Mouse (Mus musculus) urinary bladder, adult 2 months (tissue): ENCODE results near the gene Mcm2. TPM values are rescaled to one million over a fixed set of nuclear protein-coding genes. Genes with fewer than 3 reads are reported as not detected.

Source experiments
- DNase-seq: peaks from one replicate; pipeline ENCODE4 v3.0.0; 2022; ENCODE audit warnings: low spot score
- polyA plus RNA-seq: library from polyadenylated mRNA; depleted of rRNA; stranded (reverse); fragments of >200 nt; gene quantifications from 2 replicates; pipeline ENCODE4 v1.2.3, GENCODE M21; 2012; rRNA removed

Mcm2 gene
- polyA plus RNA-seq: 10.0 and 14.5 TPM in 2 replicates

DNA sequence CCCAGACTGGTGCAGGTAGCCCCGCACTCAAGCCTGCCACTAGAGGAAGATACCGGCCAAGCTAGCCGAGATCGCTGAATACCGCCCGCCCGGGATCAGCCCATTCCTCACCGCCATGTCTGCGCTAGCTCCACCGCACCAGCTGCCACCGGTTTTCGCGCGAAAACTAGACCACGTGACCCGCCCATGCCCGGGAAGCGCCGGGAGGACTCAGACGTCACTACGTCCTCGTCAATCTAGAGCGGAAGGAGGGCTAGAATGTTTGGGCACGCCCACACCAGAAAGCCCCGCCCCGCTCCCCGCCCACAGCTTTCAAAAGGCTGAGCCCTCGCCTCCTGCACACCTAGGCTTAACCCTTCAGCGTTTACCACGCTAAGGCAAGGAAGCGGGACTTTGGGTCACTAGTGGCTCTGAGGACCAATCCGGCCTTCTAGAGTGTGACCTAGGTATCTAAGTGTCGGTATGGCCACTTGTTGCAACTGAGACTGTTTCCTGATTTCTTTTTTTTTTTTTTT, at the start of gene Mcm2:
TSS of gene Mcm2 (minus strand) at position 247 of the 515 bp plus-strand sequence.
- DNase-seq: peak; percentile 76

DNA sequence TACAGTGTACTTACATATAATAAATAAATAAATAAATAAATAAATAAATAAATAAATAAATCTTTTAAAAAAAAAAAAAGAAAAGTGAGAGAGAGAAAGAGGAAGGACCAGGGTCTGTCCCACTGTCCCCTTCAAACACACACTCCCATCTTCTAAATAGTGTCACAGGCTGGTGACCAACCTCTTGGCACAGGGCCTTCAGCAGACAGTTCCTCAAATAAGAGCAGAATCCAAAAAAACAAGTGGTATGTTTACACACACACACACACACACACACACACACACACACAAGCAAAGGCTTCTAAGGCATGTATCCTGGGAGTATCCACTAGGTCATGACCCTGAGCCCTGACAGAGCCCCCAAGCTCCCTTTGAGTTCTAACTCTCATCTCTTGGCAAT, 49.2 kb upstream of the Mcm2 start:
- DNase-seq: no peak

GRCm38 (mm10) chr6:88946442-88946841, 47.9 kb upstream of the Mcm2 start:
- DNase-seq: no peak

DNA sequence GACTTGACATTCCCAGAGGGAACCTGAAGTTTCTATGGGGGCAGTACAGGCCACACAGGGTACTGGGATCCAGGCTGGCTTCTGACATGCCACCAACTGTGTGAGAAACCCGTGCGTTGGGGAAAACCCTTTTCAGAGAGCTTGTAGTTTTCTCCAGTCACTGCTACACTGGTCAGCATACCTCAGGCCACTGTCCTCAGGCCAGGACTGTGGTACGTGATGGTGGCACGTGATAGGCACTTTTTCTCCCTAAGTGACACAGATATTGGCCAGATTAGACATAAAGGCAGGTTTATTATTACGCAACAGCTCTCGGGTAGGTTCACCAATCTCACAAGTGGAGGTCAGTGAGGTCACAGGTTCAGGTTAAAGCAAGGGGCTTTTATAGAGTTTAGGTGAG, 45.1 kb upstream of the Mcm2 start:
- DNase-seq: no peak

- peak; percentile 16 for DNase-seq
Observed at GRCm38 (mm10) chr6:88942595-88942994, 44.0 kb upstream of the Mcm2 start.

- DNase-seq: no peak
Observed at GRCm38 (mm10) chr6:88941628-88942027, 43.0 kb upstream of the Mcm2 start.

- no peak for DNase-seq
Observed at GRCm38 (mm10) chr6:88940090-88940916, 41.7 kb upstream of the Mcm2 start.

GRCm38 (mm10) chr6:88939281-88940089, 40.9 kb upstream of the Mcm2 start:
- DNase-seq: no peak

- DNase-seq: no peak
Observed at GRCm38 (mm10) chr6:88938664-88939055, 40.1 kb upstream of the Mcm2 start.

DNA sequence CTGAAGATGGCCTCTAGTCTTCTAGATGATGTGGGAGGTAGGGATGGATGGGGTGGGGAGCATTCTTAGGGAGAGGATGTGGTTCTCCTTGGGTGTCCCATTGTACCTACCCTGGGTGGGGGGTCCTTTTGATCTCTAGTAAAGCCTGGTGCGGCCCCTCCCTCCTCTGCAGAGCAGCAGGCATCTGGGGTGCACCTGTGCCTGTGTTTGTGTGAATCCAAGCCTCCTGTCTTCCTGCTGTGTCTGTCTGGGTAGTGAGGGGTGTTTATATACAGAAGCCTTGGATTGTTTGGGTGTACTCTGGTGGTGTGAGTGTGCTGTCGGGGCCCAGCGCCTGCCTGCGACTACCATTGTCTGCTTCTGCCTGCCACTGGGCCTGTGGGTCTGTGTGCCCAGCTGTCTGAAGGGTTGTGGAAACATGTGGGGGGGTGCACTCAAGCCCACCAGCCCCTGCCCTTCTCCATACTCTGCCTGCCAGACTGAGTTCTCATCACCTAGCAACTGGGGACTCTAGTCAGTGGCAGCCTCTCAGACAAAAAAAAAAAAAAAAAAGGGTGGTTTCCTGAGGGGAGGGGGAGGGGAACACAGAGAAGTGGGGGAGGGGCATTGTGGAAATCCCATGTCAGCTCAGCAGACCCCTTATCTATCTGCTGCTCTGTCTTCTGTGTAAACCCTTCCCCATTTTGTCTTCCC, 39.5 kb upstream of the Mcm2 start:
- DNase-seq: no peak

- DNase-seq: no peak
Observed at GRCm38 (mm10) chr6:88937214-88937549, 38.6 kb upstream of the Mcm2 start.

- no peak for DNase-seq
Observed at GRCm38 (mm10) chr6:88936342-88937213, 38.0 kb upstream of the Mcm2 start.

DNA sequence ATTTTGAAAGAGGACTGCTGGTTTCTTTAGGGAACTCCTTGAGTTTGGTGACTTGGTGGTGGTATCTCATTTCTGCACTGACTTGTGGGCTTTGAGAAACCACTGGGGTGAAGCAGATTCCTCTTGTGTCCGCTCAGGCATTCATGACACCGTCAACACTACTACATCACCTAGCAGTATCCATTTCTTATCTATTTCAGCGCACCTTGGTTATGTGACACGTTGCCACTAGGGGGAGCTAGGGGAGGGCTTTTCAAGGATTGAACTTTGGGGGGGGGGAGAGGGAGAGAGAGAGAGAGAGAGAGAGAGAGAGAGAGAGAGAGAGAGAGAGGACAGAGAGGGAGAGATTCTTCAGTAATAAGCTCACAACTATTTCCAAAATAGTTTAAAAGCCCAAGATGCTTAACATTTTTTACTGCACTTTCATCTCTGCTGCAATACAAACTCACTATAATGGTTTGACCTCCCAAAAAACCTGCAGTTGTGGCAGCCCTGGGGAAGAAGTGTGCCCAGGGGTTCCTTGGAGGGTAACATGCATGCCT, 37.2 kb upstream of the Mcm2 start:
- DNase-seq: no peak

DNA sequence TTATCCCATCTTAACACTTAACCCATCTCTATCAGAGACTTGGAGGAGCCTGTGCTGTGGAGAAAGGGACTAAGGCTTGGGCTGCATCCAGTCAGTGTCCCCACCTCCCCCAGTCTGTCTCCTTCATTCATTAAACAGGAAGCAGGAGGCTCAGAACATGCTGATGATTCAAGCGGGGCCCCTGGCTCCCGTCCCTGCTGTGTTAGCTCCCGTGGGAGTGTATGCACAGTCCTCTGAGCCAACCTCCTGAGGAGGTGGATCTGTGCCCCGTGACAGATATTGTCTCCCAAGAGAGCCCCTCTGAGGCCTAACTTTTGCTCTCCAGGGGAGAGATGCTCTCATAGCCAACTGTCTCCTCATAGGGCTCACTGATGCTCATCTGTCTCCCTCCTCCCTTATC, 36.2 kb upstream of the Mcm2 start:
- no peak for DNase-seq

DNA sequence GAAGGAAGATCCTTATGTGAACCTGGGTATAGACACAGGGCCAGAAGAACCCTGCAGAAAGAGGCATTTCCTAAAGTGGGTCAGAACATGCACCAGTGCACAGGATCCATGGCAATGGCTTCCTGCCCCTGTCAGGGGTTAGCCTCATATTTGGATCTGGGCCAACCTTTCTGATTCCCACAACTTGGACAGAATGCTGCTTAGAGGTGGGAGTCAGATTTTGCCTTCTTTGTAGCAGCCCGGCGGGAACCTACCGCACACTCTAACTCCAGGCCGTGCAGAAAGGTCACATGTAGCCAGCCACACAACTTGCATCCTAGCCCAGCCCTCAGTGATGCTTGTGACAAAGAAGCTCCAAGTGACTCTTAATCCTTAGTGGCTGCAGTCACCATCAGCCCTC, 35.6 kb upstream of the Mcm2 start:
- DNase-seq: no peak

GRCm38 (mm10) chr6:88931449-88931848, 32.9 kb upstream of the Mcm2 start:
- DNase-seq: no peak

DNA sequence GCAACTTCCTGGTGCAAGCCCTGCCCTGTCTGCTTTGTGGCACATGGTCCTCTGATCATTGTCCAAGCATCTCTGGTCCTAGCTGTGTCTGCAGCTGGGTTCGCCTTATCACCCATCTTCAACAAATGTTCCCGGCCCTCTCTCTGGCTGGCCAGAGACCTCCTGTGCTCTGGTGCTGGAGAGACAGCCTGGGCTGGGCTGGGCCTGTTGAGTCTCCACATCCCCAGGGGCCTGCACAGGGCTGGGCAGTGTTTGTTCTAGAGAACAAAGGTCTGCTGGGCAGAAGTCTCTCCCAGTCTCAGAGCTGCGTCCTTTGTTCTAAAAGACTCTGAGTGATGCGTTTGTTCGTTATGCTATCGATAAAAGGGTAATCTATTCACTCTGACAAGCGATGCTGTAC, 31.5 kb upstream of the Mcm2 start:
- DNase-seq: no peak

DNA sequence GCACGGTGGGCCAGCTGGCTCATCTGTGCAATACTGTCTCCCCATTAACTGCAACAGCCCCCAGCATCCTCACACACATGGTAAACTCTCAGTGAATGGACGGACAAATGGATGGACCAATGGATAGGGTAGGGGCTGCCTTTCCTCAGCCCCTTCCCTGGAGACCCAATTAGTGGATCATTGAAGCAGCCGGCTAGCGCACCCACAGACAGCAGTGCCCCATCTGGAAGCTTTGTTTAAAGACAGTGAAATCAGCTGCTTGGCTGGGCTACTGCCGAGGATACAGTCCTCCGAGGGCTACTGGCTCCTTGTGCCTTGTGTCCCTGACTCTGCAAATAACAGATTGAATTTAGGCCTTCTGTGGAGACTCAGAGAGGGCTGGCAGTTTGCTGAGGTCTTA, 30.9 kb upstream of the Mcm2 start:
- DNase-seq: no peak

DNA sequence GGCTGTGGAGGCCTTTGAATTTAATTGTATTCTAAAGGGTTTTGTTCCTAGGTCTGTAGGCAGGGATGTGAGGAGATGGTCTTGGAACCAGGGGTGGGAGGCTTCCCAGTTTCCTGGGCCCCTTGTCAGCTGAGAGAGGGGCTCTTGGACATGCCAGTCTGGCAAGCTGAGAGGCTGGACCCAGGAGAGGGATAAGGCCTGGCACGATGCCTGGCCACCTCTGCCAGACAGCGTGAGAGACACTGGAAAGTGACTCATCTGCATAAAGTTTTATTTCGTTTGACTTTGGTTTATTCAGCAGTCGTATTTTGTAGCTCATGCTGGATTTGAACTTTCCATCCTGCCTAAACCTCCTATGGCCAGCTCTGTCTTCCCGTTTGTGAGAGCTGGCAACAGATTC, 30.0 kb upstream of the Mcm2 start:
- no peak for DNase-seq

DNA sequence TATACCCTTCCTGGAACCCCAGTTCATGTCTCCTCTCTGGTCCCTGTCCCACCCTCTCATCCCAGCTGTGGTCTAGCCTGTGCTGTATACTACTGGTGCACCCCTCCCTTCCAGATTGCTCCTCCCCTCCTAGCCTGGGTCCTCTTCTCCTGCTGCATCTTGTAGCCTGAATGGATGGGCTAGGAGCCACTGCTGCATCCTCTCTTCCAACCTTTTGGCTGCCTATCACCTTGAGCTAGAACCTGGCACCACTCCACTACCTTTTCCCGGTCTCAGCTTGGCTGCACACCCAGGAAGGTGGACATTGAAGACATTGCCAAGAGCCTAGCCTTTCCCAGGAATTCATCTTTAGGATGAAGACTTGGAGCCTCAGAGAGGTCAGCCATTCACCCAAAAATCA, 29.4 kb upstream of the Mcm2 start:
- DNase-seq: no peak

DNA sequence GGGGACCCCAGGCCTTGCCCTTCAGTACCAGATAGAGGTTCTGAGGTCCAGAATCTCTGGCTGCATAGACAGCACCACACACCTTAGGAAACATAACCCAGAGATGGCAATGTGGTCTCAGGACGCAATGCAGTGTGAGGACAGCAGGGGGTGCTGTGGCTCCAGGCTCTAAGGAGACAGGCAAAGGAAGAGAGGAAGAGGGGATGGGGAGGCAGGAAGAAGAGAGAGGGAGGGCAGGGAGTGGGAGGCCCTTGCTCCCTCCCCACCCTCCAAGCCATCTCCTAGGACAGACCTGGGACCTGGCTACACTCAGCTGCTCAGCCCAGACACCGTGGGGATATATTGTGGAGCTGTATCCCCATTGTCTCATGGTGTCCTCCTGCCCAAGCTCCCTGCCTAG, 29.0 kb upstream of the Mcm2 start:
- DNase-seq: peak; percentile 63
